Mouse (Mus musculus): ENCODE data around the gene Lrrc4.

Gene Lrrc4

GRCm38 (mm10) chr6:28729236-28729635, 102.3 kb downstream of the Lrrc4 start:
- DNase-seq (ENCODE audit: low spot score in 2 of 2), result no peak

GRCm38 (mm10) chr6:28724776-28725175, 106.8 kb downstream of the Lrrc4 start:
- no peak for DNase-seq (ENCODE audit: low spot score in 2 of 2)

GRCm38 (mm10) chr6:28723059-28723458, 108.5 kb downstream of the Lrrc4 start:
- DNase-seq (ENCODE audit: low spot score in 2 of 2), result no peak

- DNase-seq (ENCODE audit: low spot score in 2 of 2), result no peak
Measured at GRCm38 (mm10) chr6:28720391-28721171, 111.0 kb downstream of the Lrrc4 start.

- no peak for DNase-seq (ENCODE audit: low spot score in 2 of 2)
Measured at GRCm38 (mm10) chr6:28717845-28718237, 113.7 kb downstream of the Lrrc4 start.

- DNase-seq (ENCODE audit: low spot score in 2 of 2), result no peak
Measured at GRCm38 (mm10) chr6:28717203-28717844, 114.2 kb downstream of the Lrrc4 start.

GRCm38 (mm10) chr6:28710035-28710434, 121.5 kb downstream of the Lrrc4 start:
- no peak for DNase-seq (ENCODE audit: low spot score in 2 of 2)

GRCm38 (mm10) chr6:28706976-28707592, 124.5 kb downstream of the Lrrc4 start:
- DNase-seq (ENCODE audit: low spot score in 2 of 2), result no peak

- no peak for DNase-seq (ENCODE audit: low spot score in 2 of 2)
Measured at GRCm38 (mm10) chr6:28706108-28706975, 125.2 kb downstream of the Lrrc4 start.

GRCm38 (mm10) chr6:28705384-28706107, 126.0 kb downstream of the Lrrc4 start:
- DNase-seq (ENCODE audit: low spot score in 2 of 2), result peak in 1 of 2 experiments; percentile 37

- no peak for DNase-seq (ENCODE audit: low spot score in 2 of 2)
Measured at GRCm38 (mm10) chr6:28704612-28705011, 126.9 kb downstream of the Lrrc4 start.

GRCm38 (mm10) chr6:28697214-28697613, 134.3 kb downstream of the Lrrc4 start:
- DNase-seq (ENCODE audit: low spot score in 2 of 2), result no peak

- DNase-seq (ENCODE audit: low spot score in 2 of 2), result no peak
Measured at GRCm38 (mm10) chr6:28692659-28693058, 138.9 kb downstream of the Lrrc4 start.

GRCm38 (mm10) chr6:28687776-28688175, 143.8 kb downstream of the Lrrc4 start:
- no peak for DNase-seq (ENCODE audit: low spot score in 2 of 2)

GRCm38 (mm10) chr6:28685745-28686144, 145.8 kb downstream of the Lrrc4 start:
- no peak for DNase-seq (ENCODE audit: low spot score in 2 of 2)

- DNase-seq (ENCODE audit: low spot score in 2 of 2), result no peak
Measured at GRCm38 (mm10) chr6:28685052-28685451, 146.5 kb downstream of the Lrrc4 start.

- DNase-seq (ENCODE audit: low spot score in 2 of 2), result no peak
Measured at GRCm38 (mm10) chr6:28681521-28682457, 149.8 kb downstream of the Lrrc4 start.

- no peak for DNase-seq (ENCODE audit: low spot score in 2 of 2)
Measured at GRCm38 (mm10) chr6:28680537-28680936, 151.0 kb downstream of the Lrrc4 start.

GRCm38 (mm10) chr6:28678896-28679295, 152.7 kb downstream of the Lrrc4 start:
- no peak for DNase-seq (ENCODE audit: low spot score in 2 of 2)

- DNase-seq (ENCODE audit: low spot score in 2 of 2), result no peak
Measured at GRCm38 (mm10) chr6:28674686-28675085, 156.9 kb downstream of the Lrrc4 start.

Data from frontal cortex, postnatal 25 days (tissue).